Mouse (Mus musculus) myocyte (in vitro differentiated cells): Measurements from ENCODE around the gene Exosc7.

Source experiments
- CEBPB ChIP-seq: IDR thresholded peaks from 2 replicates; pipeline ENCODE4 v1.6.1; 2011; ENCODE audit warnings: mild to moderate bottlenecking, moderate library complexity; ENCODE audit not compliant: poor library complexity, insufficient read depth, severe bottlenecking
- E2F4 ChIP-seq: IDR thresholded peaks from one replicate; pipeline ENCODE4 v1.6.1; 2011; ENCODE audit warnings: mild to moderate bottlenecking, control low read depth, moderate library complexity; ENCODE audit not compliant: insufficient read depth
- MAX ChIP-seq: IDR thresholded peaks from one replicate; pipeline ENCODE4 v1.6.1; 2011; ENCODE audit warnings: low read depth, mild to moderate bottlenecking, control low read depth
- MYOG ChIP-seq, 3 experiments: IDR thresholded peaks; one replicate each; pipeline ENCODE4 v1.6.1; 2011; ENCODE audit warnings: control low read depth in 2 of 3, low read depth in 2 of 3, mild to moderate bottlenecking in 2 of 3; ENCODE audit not compliant: insufficient read length in 2 of 3, control insufficient read depth in 1 of 3, insufficient read depth in 1 of 3
- POLR2A ChIP-seq: IDR thresholded peaks from one replicate; pipeline ENCODE4 v1.6.1; 2011; ENCODE audit warnings: low read depth, mild to moderate bottlenecking, control low read depth, moderate library complexity; ENCODE audit not compliant: insufficient read length
- SRF ChIP-seq: IDR thresholded peaks from one replicate; pipeline ENCODE4 v1.6.1; 2011; ENCODE audit warnings: low read depth; ENCODE audit not compliant: control insufficient read depth, insufficient read length
- TCF12 ChIP-seq: IDR thresholded peaks from one replicate; pipeline ENCODE4 v1.6.1; 2011; ENCODE audit warnings: mild to moderate bottlenecking, control low read depth; ENCODE audit not compliant: poor library complexity, insufficient read depth, severe bottlenecking
- TCF3 ChIP-seq: IDR thresholded peaks from one replicate; pipeline ENCODE4 v1.6.1; 2011; ENCODE audit warnings: low read depth, control low read depth; ENCODE audit not compliant: insufficient read length
- USF1 ChIP-seq: IDR thresholded peaks from one replicate; pipeline ENCODE4 v1.6.1; 2011; ENCODE audit warnings: low read depth, mild to moderate bottlenecking, control low read depth, moderate library complexity

DNA sequence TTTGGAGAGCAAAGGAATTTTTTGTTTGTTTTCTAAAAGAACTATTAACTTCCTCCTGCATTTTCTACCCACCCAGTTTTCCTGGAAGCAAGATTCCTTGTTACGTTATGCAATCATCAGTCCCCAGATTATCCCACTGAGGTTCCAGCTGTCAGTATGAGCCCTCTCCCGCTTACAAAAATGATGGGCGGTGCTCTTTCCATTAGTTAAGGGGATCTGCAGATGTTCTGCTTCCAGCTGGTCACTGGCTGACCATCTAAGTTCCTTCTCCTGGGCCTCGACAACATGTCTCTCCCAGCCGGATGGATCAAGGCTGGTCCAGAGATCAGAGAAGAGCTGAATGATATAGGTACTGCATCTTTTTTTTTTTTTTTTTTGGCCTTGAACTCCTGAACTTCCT lies 35.4 kb downstream of the Exosc7 start:
- TF ChIP-seq CEBPB = no peak
- TF ChIP-seq MAX = no peak
- TF ChIP-seq POLR2A = no peak
- TF ChIP-seq TCF3 = no peak
- no peak for TF ChIP-seq E2F4
- TF ChIP-seq SRF = no peak
- no peak for TF ChIP-seq TCF12
- no peak for TF ChIP-seq MYOG (IDR thresholded peaks at IDR 0.05; ENCODE audit: control insufficient read depth in 1 of 3, insufficient read depth in 1 of 3, insufficient read length in 2 of 3, low read depth in 2 of 3)
- TF ChIP-seq USF1 = no peak
